Mouse (Mus musculus) megakaryocyte-erythroid progenitor cell, adult 5-6 weeks (primary cell): ENCODE measurements around the gene Egflam. TPM values are rescaled to one million over a fixed set of nuclear protein-coding genes. Genes with fewer than 3 reads are reported as not detected.

Experiments used
- ATAC-seq: replicated peaks from 2 replicates; pipeline ENCODE4 v1.8.0; 2016; ENCODE audit warnings: mild to moderate bottlenecking, inconsistent platforms; ENCODE audit not compliant: severe bottlenecking, poor library complexity, low FRiP score, low TSS enrichment
- total RNA-seq, 2 experiments: library from RNA; stranded (forward) in 1 of 2; stranded (reverse) in 1 of 2; fragments of 200-1000, 215-1000 nt in 1 of 2; fragments of >200 nt in 1 of 2; fragmentation: Nextera tagmentation in 1 of 2; gene quantifications; 2 replicates each; pipeline ENCODE4 v1.2.3; 2014 to 2017

Egflam gene
- total RNA-seq, 2 experiments from 2014 or later, result not detected

DNA sequence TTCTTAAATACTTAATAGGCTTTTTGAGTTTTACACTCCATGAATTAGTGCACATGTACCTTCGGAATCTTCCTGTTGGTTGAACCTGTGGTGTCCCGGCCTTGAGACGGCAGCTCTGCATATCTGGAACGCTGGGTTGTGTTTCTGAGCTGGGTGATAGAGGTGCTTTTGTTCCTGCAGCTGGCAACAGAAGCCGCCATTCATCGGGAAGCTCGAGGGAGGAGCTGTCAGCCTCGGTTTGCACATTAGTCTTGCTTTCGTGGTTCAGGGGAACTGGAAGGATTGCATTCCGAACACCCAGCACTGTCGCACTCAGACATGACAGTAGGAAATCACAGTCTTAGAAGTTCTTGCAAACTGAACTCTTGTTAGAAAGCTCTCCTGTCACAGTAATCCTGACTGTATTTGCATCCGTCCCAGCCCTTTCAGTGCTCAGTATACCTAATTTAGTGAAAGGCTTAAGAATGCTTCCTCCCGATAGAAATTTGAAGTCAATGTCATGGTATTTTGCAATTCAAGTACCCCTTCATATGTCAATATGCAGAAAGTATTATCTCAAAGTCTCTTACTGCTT lies 204.0 kb downstream of the Egflam start:
- no peak for ATAC-seq

DNA sequence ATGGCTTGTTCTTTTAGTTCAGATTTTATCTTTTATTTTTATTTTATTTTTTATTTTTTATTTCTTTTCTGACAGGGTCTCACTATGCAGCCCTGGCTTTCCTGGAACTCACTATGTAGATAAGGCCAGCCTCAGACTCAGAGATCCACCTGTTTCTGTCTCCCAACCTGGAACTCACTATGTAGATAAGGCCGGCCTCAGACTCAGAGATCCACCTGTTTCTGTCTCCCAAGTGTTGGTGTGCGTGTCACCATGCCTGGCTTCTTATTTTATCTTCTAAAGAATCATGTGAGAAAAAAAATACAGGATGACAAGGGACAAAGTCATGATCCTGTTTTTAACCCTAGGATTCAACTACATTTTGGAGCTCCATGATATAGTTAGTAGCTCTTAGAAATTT lies 205.6 kb downstream of the Egflam start:
- ATAC-seq, result no peak

DNA sequence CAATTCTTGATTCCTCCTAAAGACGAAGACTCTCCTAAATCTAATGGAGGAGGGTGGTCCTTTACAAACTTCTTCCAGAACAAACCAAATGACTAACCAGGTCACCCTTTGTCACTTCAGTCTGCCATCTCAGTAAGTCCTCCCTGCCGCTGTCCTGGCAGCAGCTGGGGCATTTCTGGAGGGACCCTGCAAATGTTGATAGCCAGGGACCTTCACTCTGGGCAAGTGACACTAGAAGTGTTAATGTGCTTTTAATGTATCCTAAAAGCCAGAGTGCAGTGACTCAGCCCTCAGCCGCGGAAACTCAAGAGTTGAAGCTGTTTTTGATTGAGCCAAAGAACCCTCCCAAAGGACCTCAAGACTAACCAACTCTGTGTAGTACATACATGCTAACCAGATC lies 207.1 kb downstream of the Egflam start:
- ATAC-seq, result no peak

DNA sequence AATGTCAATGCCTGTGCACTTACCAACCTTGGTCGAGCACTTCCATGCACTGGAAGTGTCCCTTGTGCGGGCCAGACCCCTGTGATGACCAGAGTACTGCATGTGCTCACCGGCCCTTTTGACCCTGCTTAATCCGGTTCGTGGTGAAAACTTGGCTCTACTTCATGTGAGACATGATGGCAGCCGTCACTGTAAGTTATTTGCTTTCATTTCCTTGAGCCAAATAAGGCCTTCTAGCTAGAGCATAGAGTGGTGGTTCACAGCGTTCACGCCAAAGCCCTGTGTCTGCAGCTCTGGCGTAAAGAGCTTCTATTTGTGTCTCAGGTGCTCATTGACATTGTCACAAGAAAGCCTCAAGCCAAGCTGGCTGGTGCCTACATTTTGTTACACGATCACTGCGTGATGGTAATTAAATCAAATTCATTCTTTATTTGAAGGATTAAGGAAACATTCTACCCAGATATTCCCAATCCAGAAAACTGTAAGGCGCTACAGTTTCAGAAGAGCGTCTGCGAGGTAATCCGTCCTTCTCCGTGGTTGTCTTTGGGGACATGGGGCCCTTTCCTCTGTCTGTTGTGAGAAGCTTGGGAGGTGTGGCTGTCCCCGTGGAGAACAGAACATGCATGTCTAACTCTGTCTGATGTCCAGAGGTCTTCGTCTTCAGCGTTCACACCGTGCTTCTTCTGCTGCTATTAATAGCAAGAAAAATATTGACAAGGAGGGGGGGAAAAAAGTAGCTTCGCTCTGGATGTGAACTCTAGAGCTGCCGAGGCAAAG lies 208.3 kb downstream of the Egflam start:
- ATAC-seq, result no peak

DNA sequence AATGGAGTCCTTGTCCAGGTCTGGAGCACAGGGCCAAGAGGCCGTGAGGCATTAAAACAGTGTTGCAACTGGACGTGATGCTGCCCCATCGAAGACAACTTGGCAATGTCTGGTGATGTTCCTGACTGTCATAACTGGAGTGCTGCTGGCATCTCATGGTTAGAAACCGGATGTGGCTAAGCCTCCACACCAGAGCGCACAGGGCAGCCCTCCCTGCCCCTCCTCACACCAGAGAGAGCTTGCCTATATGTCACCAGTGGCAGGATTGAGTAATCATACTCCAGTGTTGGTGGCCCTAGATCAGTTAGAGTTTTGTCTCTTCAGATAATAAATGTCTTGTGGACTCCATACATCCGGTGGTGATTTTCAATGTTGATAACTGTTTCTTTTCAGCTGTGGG lies 210.5 kb downstream of the Egflam start:
- ATAC-seq, result no peak

DNA sequence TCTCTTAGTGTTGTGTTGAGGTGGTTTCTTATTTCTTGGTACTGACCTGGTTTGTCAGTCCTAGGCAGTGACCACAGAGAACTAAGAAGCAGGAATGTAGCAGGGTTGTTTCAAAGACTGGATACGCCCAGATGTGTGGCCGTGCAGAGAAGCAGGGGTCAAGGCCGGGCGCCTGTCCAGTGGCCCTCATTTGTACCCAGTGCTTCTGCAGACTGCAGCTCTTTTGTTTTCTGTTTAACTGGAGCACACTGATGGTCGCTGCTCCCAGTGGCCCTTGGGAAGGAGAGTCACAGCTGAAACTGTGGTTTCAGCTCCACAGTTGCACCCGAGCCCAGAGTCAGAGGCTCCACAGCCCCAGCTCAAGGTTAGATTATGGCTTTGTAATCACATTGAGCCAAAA lies 217.6 kb downstream of the Egflam start:
- ATAC-seq, result no peak

DNA sequence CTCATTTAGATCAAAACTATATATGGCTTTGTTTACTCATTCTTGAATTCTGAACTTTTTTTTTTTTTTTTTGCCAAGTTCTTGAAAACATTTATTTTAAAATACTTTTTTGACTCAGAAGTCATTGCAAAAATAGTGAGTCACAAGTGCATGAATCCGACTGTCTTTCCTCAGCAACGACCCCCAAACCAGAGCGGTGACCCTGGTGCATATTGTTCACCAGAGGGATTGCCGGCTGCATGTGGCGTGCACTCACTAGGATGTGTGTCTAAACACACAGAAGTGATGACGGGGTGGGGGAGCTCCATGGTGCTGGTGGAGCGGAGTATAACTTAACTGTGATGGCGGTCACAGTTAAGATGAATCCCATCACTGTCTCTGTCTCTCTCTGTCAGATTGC lies 224.4 kb downstream of the Egflam start:
- no peak for ATAC-seq

DNA sequence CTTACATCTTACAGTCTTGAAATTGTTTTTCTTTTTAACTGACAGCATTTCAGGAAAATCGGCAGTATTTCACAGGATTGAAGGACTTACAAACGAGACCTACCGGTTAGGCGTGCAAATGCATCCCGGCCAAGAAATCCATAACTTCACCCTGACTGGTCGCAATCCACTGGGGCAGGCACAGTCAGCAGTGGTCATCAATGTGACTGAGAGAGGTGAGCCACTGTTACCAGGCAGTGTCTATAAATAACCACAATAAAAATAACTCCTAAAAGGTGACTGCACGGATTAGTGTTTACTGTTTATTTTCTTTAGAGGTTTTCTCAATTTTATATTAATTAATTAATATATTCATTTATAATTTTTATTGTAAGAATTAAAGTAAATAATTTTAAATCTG lies 224.8 kb downstream of the Egflam start:
- no peak for ATAC-seq

DNA sequence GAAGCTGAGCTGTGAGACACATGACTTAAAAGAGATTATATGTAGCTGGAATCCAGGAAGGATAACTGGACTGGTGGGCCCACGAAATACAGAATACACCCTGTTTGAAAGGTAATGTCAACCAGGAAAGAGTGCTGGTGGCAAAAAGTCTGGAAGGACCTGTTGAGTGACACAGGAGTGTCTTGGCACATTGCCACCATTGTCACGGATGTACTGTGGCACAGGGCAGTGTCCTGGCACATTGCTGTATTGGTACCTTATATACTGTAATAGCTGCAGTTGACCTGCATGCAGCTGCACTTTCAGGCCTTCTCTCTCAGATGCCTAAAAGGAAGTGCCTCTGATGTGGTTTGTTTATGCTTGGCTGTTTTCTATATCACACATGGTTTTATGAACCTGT lies 225.3 kb downstream of the Egflam start:
- no peak for ATAC-seq

DNA sequence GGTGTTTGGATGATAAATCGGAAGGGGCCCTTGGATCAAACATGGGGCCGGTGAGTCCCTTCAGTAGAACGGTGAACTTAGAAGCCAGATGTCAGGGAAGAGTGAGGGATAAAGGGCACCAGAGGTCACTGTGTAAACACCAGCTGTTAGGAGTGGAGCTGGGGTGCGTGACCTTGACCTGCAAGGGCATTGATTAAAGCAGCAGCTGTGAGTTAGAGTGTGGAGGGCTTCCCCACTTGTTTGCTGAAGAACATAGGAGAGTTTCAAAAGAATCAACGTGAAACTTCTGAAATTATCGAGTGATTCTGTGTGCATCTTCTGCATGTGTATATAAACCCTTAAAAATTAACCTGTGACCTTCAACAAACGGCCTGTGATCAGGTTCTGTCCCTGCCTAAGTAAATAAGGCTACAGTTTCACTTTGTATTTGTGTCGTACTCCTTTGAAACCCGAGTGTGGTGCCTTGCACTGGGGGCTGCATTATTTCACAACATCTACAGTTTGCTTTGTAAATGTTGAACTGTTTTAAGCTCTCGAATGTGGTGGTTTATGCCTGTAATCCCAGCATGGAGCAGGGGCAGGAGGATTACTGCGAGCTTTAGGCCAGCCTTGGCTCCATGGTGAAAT lies 230.2 kb downstream of the Egflam start:
- no peak for ATAC-seq

DNA sequence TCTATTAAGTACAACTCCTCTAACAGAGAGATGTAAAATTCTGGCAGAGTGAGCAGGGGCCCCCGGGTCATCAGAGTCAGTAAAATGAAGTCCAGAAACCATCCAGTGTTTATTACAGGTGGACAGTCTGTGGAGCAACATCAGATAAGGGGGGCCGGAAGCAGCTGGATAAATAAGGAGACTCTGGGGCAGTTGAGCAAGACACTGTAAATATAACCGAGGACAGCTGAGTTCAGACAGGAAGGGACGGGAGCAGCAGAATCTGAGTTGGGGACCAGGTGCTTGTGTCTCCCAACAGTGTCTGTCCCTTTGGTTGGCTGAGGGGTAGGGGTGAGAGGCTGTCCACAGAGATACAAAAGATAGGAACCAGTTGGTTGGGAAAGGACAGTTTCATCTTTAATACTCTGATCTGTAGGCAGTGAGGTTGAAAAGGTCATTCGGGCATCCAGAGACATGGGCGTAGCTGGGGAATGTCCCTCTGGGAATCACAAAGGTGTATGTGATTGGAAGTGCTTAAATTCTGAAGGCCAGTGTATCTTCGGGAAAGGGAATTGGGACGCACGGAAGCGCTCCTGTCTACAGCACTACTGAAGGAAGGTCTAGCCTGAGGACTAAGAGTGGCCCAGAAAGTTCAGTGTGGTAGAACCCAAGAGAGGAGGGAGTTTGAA lies 230.8 kb downstream of the Egflam start:
- ATAC-seq, result no peak

DNA sequence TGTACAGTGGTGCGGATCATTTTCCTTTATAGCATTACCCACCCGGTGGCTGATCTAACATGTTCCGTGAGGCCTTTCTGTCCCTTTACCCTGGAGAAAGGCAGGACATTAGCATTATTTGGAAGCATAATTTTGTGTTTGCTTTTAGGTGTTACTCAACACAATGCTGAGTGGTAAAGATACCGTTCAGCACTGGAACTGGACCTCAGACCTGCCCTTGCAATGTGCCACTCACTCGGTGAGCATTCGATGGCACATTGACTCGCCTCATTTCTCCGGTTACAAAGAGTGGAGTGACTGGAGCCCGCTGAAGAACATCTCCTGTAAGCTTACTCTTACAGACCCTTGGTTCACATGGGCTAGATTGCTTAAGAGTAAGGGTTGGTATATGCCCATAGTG lies 231.5 kb downstream of the Egflam start:
- no peak for ATAC-seq

DNA sequence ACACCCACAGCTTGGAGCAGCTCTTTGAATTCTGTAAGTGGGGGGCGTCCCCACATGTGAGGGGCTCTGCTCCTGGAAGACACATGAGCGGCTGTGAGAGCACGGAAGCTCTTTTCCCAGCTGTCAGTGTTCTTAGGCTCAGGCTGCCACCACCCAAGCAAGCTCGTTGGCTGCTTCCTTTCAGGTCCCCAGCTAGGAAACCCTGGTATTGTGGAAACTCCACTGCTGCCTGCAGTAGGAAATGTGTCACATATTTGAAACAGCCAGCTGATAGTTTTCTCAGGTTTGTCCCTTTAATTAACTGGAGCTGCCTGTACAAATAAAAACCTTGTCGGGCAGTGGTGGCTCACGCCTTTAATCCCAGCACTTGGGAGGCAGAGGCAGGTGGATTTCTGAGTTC lies 234.3 kb downstream of the Egflam start:
- ATAC-seq, result no peak

DNA sequence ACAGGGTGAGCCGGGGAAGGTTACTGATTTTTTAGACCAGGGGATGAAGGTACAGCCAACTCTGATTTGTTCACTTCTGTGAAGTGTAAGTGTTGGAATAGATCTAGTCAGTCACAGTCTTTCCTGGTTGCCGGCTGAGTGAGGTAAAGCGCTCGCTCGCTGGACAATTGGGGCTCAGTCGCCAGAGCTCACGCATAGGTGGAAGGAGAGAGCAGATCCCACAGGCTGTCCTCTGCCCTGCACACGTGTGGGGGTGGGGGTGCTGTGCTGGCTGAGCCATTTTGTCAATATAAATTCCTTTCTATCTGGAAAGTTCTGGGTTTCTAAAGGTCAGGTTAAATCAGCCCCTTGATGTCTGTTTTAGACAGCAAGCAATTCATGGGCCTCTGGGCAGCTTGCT lies 237.9 kb downstream of the Egflam start:
- no peak for ATAC-seq

DNA sequence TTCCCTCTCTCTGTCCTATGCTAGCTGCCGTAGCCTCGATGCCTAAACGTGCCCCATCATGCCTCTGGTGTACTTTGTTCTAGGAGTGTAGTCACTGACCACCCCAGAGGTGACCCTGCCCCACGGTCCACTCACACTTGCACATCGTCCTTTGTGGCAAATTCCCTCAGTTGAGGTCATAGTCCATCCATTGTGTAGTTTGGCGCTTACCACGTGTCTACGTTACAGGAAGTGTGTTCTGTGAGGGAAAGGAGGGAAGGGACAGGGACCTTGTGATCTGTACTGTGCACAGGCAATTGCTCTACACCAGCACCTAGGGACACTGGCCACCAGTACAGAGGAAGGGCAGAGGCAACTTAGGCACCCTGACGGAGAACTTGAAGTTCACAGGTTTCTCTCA lies 238.3 kb downstream of the Egflam start:
- ATAC-seq, result no peak

DNA sequence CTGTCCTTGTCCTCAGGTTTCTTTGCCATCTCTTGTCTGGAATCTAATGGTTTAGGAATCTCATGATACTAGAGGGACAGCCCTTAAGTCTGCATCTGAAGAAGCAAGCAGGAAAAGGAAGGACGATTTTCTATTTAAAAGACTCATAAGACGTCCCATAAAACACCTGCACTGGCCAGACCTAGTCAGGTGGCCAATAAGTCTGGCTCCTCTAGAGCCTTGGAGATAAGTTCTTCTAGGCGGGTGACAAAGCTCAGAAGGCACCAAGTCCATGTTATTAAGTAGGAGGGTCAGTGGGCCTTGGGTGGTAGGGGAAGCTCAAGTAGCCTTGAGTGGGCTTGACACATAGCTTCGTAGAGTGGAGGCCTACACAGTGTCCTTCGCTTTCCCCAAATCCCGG lies 240.5 kb downstream of the Egflam start:
- ATAC-seq, result no peak
